Mouse (Mus musculus) heart, postnatal 0 days (tissue): ENCODE measurements around the gene Cd164l2. TPM values are rescaled to one million over a fixed set of nuclear protein-coding genes. Genes with fewer than 3 reads are reported as not detected.
A peak's percentile ranks its signal among the peaks of the same experiment; 100 is the strongest.

ENCODE experiments used
- ATAC-seq: fragments of 200-750 bp; cut with Nextera tagmentation; 2 replicates; pipeline ENCODE4 v1.8.0; 2017; ENCODE audit warnings: low read depth, moderate number of reproducible peaks, moderate library complexity; ENCODE audit not compliant: insufficient read depth
- DNase-seq: peaks from one replicate; pipeline ENCODE4 v3.0.0-alpha.2; 2016; ENCODE audit warnings: low spot score
- H3K27ac ChIP-seq: fragments of 300-500 bp; sonication (generic); 2 replicates; pipeline ENCODE4 v1.5.1; 2014; ENCODE audit warnings: low read depth, mild to moderate bottlenecking
- H3K27me3 ChIP-seq: fragments of 300-500 bp; sonication (generic); 2 replicates; pipeline ENCODE4 v1.6.1; 2014; ENCODE audit warnings: low read length, mixed read lengths; ENCODE audit not compliant: control insufficient read depth, insufficient read depth
- H3K36me3 ChIP-seq: fragments of 300-500 bp; sonication (generic); replicated peaks from 2 replicates; pipeline ENCODE4 v1.6.1; 2014; ENCODE audit warnings: low read length, mixed read lengths; ENCODE audit not compliant: control insufficient read depth, insufficient read depth
- H3K4me1 ChIP-seq: fragments of 300-500 bp; sonication (generic); 2 replicates; pipeline ENCODE4 v1.6.1; 2014; ENCODE audit warnings: antibody characterized with exemption; ENCODE audit not compliant: control insufficient read depth, insufficient read depth
- H3K4me2 ChIP-seq: fragments of 300-500 bp; sonication (generic); 2 replicates; pipeline ENCODE4 v1.6.1; 2014; ENCODE audit warnings: low read depth, mild to moderate bottlenecking, low read length, moderate library complexity
- H3K4me3 ChIP-seq: fragments of 300-500 bp; sonication (generic); 2 replicates; pipeline ENCODE4 v1.5.1; 2014; ENCODE audit warnings: low read depth, low read length
- H3K9ac ChIP-seq: fragments of 300-500 bp; sonication (generic); replicated peaks from 2 replicates; pipeline ENCODE4 v1.6.1; 2014; ENCODE audit warnings: low read depth, low read length, mixed read lengths
- H3K9me3 ChIP-seq: fragments of 300-500 bp; sonication (generic); replicated peaks from 2 replicates; pipeline ENCODE4 v1.6.1; 2016; ENCODE audit warnings: low read length; ENCODE audit not compliant: control insufficient read depth
- CTCF ChIP-seq: IDR thresholded peaks from 2 replicates; pipeline ENCODE4 v1.5.1; 2016; ENCODE audit warnings: antibody characterized with exemption, control low read depth, low read depth
- EP300 ChIP-seq: IDR thresholded peaks from 2 replicates; pipeline ENCODE4 v1.6.1; 2016; ENCODE audit warnings: antibody characterized with exemption, low read depth
- WGBS: fragments of 180-500 bp; shearing (Covaris S2); extraction: QIAGEN DNeasy Blood & Tissue Kit; methylation state at CpG from one replicate; pipeline ENCODE4 v1.1.7; 2014; 5-methylcytosine and 5-hydroxymethylcytosine counted together
- polyA plus RNA-seq: library from polyadenylated mRNA; unstranded; fragments of >200 nt; fragmentation: Nextera tagmentation; extraction: Ambion mirVana; gene quantifications from 2 replicates; pipeline ENCODE4 v1.2.1, GENCODE M21; 2015
- total RNA-seq: library from RNA; depleted of rRNA; stranded (reverse); fragments of >200 nt; gene quantifications from 2 replicates; pipeline ENCODE4 v1.2.3, GENCODE M21; 2014; ENCODE audit warnings: low replicate concordance

Cd164l2 gene
- total and polyA plus RNA-seq, 2 experiments from 2014 or later = 0.33 TPM; not detected in 1

GRCm38 (mm10) chr4:133235415-133235814 lies 23.5 kb downstream of the Cd164l2 start:
- no peak for ATAC-seq
- Histone ChIP-seq H3K9ac (no peak overlapping the region), H3K36me3 (no peaks in the 10 kb centered on the region), H3K4me2 (no peak overlapping the region), H3K9me3 (no peaks in the 10 kb centered on the region), H3K4me3 (no peak overlapping the region), H3K27me3 (no peaks in the 10 kb centered on the region), H3K27ac (no peak overlapping the region), H3K4me1 (no peaks in the 10 kb centered on the region)
- 78% methylated on average over 5 of the region's 5 CpGs for WGBS
- TF ChIP-seq CTCF = no peak
- no peak for TF ChIP-seq EP300
- no peak for DNase-seq

- Histone ChIP-seq H3K4me3 (no peak overlapping the region), H3K9me3 (no peaks in the 10 kb centered on the region), H3K36me3 (no peaks in the 10 kb centered on the region), H3K4me1 (no peaks in the 10 kb centered on the region), H3K4me2 (no peak overlapping the region), H3K9ac (no peak overlapping the region), H3K27me3 (0 out of 2 replicates have a peak, but pooled peaks cover 7% of the 10 kb centered on the region), H3K27ac (no peak overlapping the region)
- 44% methylated on average over 4 of the region's 4 CpGs for WGBS
- TF ChIP-seq CTCF (no peak), EP300 (no peak)
- no peak for ATAC-seq
- no peak for DNase-seq
These were observed 26.0 kb downstream of the Cd164l2 start for GRCm38 (mm10) chr4:133237911-133238310.

GRCm38 (mm10) chr4:133240490-133240921 lies 28.6 kb downstream of the Cd164l2 start, which contains the start of gene Map3k6:
TSS of gene Map3k6 (plus strand) at chr4:133240818.
- peak within 1 kb of the TSS; percentile 91 for H3K27ac ChIP-seq
- H3K36me3 ChIP-seq = no peaks in the 10 kb centered on the region
- TF ChIP-seq CTCF (no peak), EP300 (peak; percentile 97)
- 0 out of 2 replicates have a peak, but pooled peaks cover 7% of the 10 kb centered on the region for H3K27me3 ChIP-seq
- DNase-seq (peak; percentile 85), ATAC-seq (peak; percentile 73)
- peak within 1 kb of the TSS; percentile 62 for H3K9ac ChIP-seq
- peak within 1 kb of the TSS; percentile 88 for H3K4me2 ChIP-seq
- H3K9me3 ChIP-seq = no peaks in the 10 kb centered on the region
- peak within 1 kb of the TSS; percentile 62 for H3K4me3 ChIP-seq
- WGBS = 11% methylated on average over 16 of the region's 16 CpGs
- no peaks in the 10 kb centered on the region for H3K4me1 ChIP-seq

GRCm38 (mm10) chr4:133240934-133241908 lies 29.3 kb downstream of the Cd164l2 start:
- WGBS = under 1% methylated on average over 77 of the region's 78 CpGs
- no peaks in the 10 kb centered on the region for H3K9me3 ChIP-seq
- H3K4me1 ChIP-seq = no peaks in the 10 kb centered on the region
- DNase-seq = peak; percentile 79
- H3K27ac ChIP-seq = peak overlapping the region; percentile 91
- H3K27me3 ChIP-seq = peaks cover 9% of the 10 kb centered on the region; the same call in 1 of the 2 replicates
- H3K4me3 ChIP-seq = peak overlapping the region; percentile 62
- peak overlapping the region; percentile 62 for H3K9ac ChIP-seq
- peak overlapping the region; percentile 88 for H3K4me2 ChIP-seq
- no peak for TF ChIP-seq CTCF
- TF ChIP-seq EP300 = no peak
- ATAC-seq = peak; percentile 87
- no peaks in the 10 kb centered on the region for H3K36me3 ChIP-seq

GRCm38 (mm10) chr4:133241910-133242309 lies 30.0 kb downstream of the Cd164l2 start:
- Histone ChIP-seq H3K27me3 (peaks cover 16% of the 10 kb centered on the region; the same call in 1 of the 2 replicates), H3K9ac (no peak overlapping the region)
- 23% methylated on average over 11 of the region's 11 CpGs for WGBS

More at GRCm38 (mm10) chr4:133241910-133242309, 30.0 kb downstream of the Cd164l2 start:
- TF ChIP-seq CTCF (no peak), EP300 (peak; percentile 32; the same call in 1 of the 2 replicates)
- peak overlapping the region; percentile 62 for H3K4me3 ChIP-seq
- peak; percentile 1; the same call in 1 of the 2 replicates for ATAC-seq
- H3K4me1 ChIP-seq = no peaks in the 10 kb centered on the region
- DNase-seq = no peak
- peak overlapping the region; percentile 88 for H3K4me2 ChIP-seq
- no peaks in the 10 kb centered on the region for H3K9me3 ChIP-seq
- H3K36me3 ChIP-seq = no peaks in the 10 kb centered on the region
- peak overlapping the region; percentile 44 for H3K27ac ChIP-seq
